ENCODE assay signal across 25 mouse cellular contexts in genomic region chr7:83639084-83639483, GRCm38 (mm10). TPM values are rescaled to one million over a fixed set of nuclear protein-coding genes. Genes with fewer than 3 reads are reported as not detected.
DNase-seq lines count a peak whose midpoint lies in the region; ATAC-seq and TF ChIP-seq lines count a peak whose summit lies in the region.
"Had no signal": no experiment of that assay in that cellular context is flagged by ENCODE, and none has a peak within 500 bp of the region (broad histone marks: within the 10 kb centered on the region; RNA-seq: fewer than 3 reads in every experiment).

No protein-coding gene starts in this region.

- H3K4me3 ChIP-seq in heart, embryonic 13.5 days: no peak overlapping the region
- H3K4me3 ChIP-seq in lung, postnatal 0 days (ENCODE audit: low read depth, low read length): no peak overlapping the region
- H3K4me3 ChIP-seq: left cerebral cortex, adult 2 months; liver, embryonic 13.5 days; stomach, embryonic 15.5 days had no signal

- no peak overlapping the region for H3K27ac ChIP-seq in heart, embryonic 13.5 days (replicated peaks)
- no peak overlapping the region for H3K27ac ChIP-seq in lung, postnatal 0 days (ENCODE audit: low read length)
- H3K27ac ChIP-seq: hindbrain, postnatal 0 days; left cerebral cortex, adult 2 months; liver, embryonic 13.5 days; stomach, embryonic 15.5 days had no signal

- peak overlapping the region; percentile 19; the same call in 1 of the 2 replicates for H3K9ac ChIP-seq in heart, embryonic 13.5 days
- no peak overlapping the region for H3K9ac ChIP-seq in lung, postnatal 0 days (replicated peaks; ENCODE audit: low read depth)
- H3K9ac ChIP-seq: liver, embryonic 13.5 days; stomach, embryonic 15.5 days had no signal

- peaks cover 55% of the 10 kb centered on the region for H3K4me1 ChIP-seq in heart, embryonic 13.5 days
- H3K4me1 ChIP-seq in lung, postnatal 0 days (ENCODE audit: insufficient read depth, low read depth, low read length): no peaks in the 10 kb centered on the region; the same call in 1 of the 2 replicates

- DNase-seq in heart, adult 11 months: no peak
- DNase-seq in B cell, adult 2 months: peak; percentile 74 to 81
- DNase-seq in lung, postnatal 0 days (ENCODE audit: low spot score): no peak
- no peak for DNase-seq in yolk sac, embryonic 10.5 days (ENCODE audit: low spot score)
- DNase-seq: cerebellum, adult 8-10 months; heart, postnatal 10 days; kidney, adult 18-20 months; kidney, postnatal 4 days; layer of hippocampus, adult 9-11 months; liver, embryonic 13.5 days; lung, adult 2 months; lung, postnatal 4 days; thymus, adult 18-20 months had no signal

- H3K9me3 ChIP-seq in heart, embryonic 13.5 days: no peaks in the 10 kb centered on the region
- H3K9me3 ChIP-seq in lung, postnatal 0 days (ENCODE audit: low read length): no peaks in the 10 kb centered on the region
- H3K9me3 ChIP-seq: liver, embryonic 13.5 days; stomach, embryonic 15.5 days had no signal

- ATAC-seq in heart, embryonic 13.5 days (ENCODE audit: extremely low read depth, insufficient number of reproducible peaks, low FRiP score, low TSS enrichment): no peak
- ATAC-seq in granulocyte monocyte progenitor cell, adult 5-6 weeks (replicated peaks; ENCODE audit: poor library complexity, severe bottlenecking): peak; percentile 83
- peak; percentile 32; the same call in 1 of the 2 replicates for ATAC-seq in monocyte, adult 5-6 weeks (replicated peaks; ENCODE audit: insufficient number of reproducible peaks, low FRiP score, low TSS enrichment, poor library complexity, severe bottlenecking)
- ATAC-seq in lung, postnatal 0 days: no peak
- ATAC-seq in erythroblast, adult 5-6 weeks (replicated peaks; ENCODE audit: low FRiP score, poor library complexity, severe bottlenecking): no peak
- ATAC-seq: forebrain, embryonic 14.5 days; hindbrain, postnatal 0 days had no signal

- TF ChIP-seq EP300 in lung, postnatal 0 days (IDR thresholded peaks at IDR 0.05): no peak

- no peaks in the 10 kb centered on the region for H3K27me3 ChIP-seq in heart, embryonic 13.5 days (replicated peaks)
- H3K27me3 ChIP-seq in lung, postnatal 0 days (replicated peaks; ENCODE audit: insufficient read depth, low read length): no peaks in the 10 kb centered on the region
- H3K27me3 ChIP-seq: liver, embryonic 13.5 days; stomach, embryonic 15.5 days had no signal

- TF ChIP-seq CTCF in lung, postnatal 0 days (IDR thresholded peaks at IDR 0.05): no peak

- 74% methylated on average over 3 of the region's 3 CpGs for WGBS in heart, embryonic 13.5 days
- 68% methylated on average over 3 of the region's 3 CpGs for WGBS in lung, postnatal 0 days

- no peak overlapping the region for H3K4me2 ChIP-seq in heart, embryonic 13.5 days
- no peak overlapping the region for H3K4me2 ChIP-seq in lung, postnatal 0 days (replicated peaks; ENCODE audit: low read depth, low read length)
- H3K4me2 ChIP-seq: heart, embryonic 11.5 days; liver, embryonic 13.5 days; midbrain, embryonic 11.5 days; stomach, embryonic 15.5 days had no signal

- H3K36me3 ChIP-seq in heart, embryonic 13.5 days: peaks cover 91% of the 10 kb centered on the region
- H3K36me3 ChIP-seq in lung, postnatal 0 days (ENCODE audit: insufficient read depth, low read length): peaks cover 9% of the 10 kb centered on the region; the same call in 1 of the 2 replicates

RNA-seq across cellular contexts. Expression of gene Stard5, which starts 7.3 kb away (rescaled TPM):
- 28.5 and 28.9 TPM in 2 replicates for polyA plus RNA-seq in heart, embryonic 13.5 days (2015; fragmentation: Nextera tagmentation; extraction: Ambion mirVana)
- 9.7 and 17.4 TPM in 2 replicates for total RNA-seq in granulocyte monocyte progenitor cell, adult 5-6 weeks (2014; fragmentation: Nextera tagmentation)
- 8.5 and 10.7 TPM in 2 replicates for total RNA-seq in granulocyte monocyte progenitor cell, adult 5-6 weeks (2017)
- total RNA-seq in monocyte, adult 5-6 weeks (2017): 32.2 to 38.7 TPM (median 38.0 TPM) in 3 replicates
- polyA plus RNA-seq in lung, postnatal 0 days (2015; fragmentation: Nextera tagmentation; extraction: Ambion mirVana): 12.9 and 13.4 TPM in 2 replicates
- total RNA-seq in erythroblast, adult 5-6 weeks (2015; ENCODE audit: low replicate concordance): 1.3 and 2.9 TPM in 2 replicates
- total RNA-seq in erythroblast, adult 5-6 weeks (2017; ENCODE audit: low replicate concordance): 3.5 and 4.6 TPM in 2 replicates

RNA-seq across cellular contexts. Expression of gene Tmc3, which starts 54.4 kb away (rescaled TPM):
- 0.27 and 0.53 TPM in 2 replicates for polyA plus RNA-seq in heart, embryonic 13.5 days (2015; fragmentation: Nextera tagmentation; extraction: Ambion mirVana)
- total RNA-seq in granulocyte monocyte progenitor cell, adult 5-6 weeks (2014; fragmentation: Nextera tagmentation): not detected in 2 replicates
- total RNA-seq in granulocyte monocyte progenitor cell, adult 5-6 weeks (2017): 0.04 TPM in 1 of 2 replicates, not detected in the other
- 0.10 to 7.4 TPM (median 0.29 TPM) in 3 replicates for total RNA-seq in monocyte, adult 5-6 weeks (2017)
- polyA plus RNA-seq in lung, postnatal 0 days (2015; fragmentation: Nextera tagmentation; extraction: Ambion mirVana): 0.11 and 0.24 TPM in 2 replicates
- total RNA-seq in erythroblast, adult 5-6 weeks (2015; ENCODE audit: low replicate concordance): 2.9 and 10.2 TPM in 2 replicates
- 8.8 and 12.2 TPM in 2 replicates for total RNA-seq in erythroblast, adult 5-6 weeks (2017; ENCODE audit: low replicate concordance)
- total RNA-seq: gastrocnemius, adult 8-10 months; MEL had no signal

Comparison
In these comparisons a context has a peak if more than half of its experiments do, and no peak if none do; other contexts are left out.
1. ATAC-seq: peak in granulocyte monocyte progenitor cell, adult 5-6 weeks (single experiment) and monocyte, adult 5-6 weeks (single experiment); none in heart, embryonic 13.5 days (single experiment), lung, postnatal 0 days (single experiment) and erythroblast, adult 5-6 weeks (single experiment).
2. DNase-seq: peak in B cell, adult 2 months (2 of 2); none in heart, adult 11 months (single experiment), lung, postnatal 0 days (single experiment) and yolk sac, embryonic 10.5 days (single experiment).